Mouse (Mus musculus): Measurements from ENCODE around the gene Cd2. TPM values are rescaled to one million over a fixed set of nuclear protein-coding genes. Genes with fewer than 3 reads are reported as not detected.
A peak's percentile ranks its signal among the peaks of the same experiment; 100 is the strongest.

Cd2 gene
- not detected for polyA plus RNA-seq (2012; fragmentation: generic; extraction: Trizol)
- long read RNA-seq, experiment 1 = 0 reads
- long read RNA-seq, experiment 2 = 0 reads

DNA sequence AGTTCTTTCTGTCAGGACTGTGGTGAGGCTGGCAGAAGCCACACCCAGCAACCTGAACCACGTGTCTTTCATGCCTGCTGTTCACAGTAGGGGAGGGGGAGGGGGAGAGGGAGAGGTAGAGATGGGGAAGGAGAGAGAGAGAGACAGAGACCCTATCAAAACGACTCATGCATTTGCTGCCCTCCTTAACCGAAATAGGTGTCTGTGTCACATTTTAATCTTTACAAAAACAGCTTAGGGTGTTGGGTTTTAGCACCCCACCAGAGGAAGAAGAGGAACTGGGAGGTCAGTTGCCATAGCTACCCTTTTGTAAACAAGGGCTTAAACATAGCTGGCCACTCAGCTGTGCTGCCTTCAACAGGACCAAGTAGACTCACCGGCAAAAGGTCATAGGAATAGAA, at the start of gene Cd2:
TSS of gene Cd2 (minus strand) at position 29 of the 401 bp plus-strand sequence.
- Histone ChIP-seq H3K27me3 (ENCODE audit: control insufficient read depth, insufficient read depth, insufficient read length) (no peaks in the 10 kb centered on the region), H3ac (ENCODE audit: control insufficient read depth, insufficient read length, low read depth) (no peak within 1 kb of the TSS), H3K79me2 (ENCODE audit: control insufficient read depth, insufficient read depth) (no peaks in the 10 kb centered on the region), H3K79me3 (ENCODE audit: low read depth) (no peaks in the 10 kb centered on the region), H3K36me3 (ENCODE audit: control insufficient read depth, insufficient read depth) (no peaks in the 10 kb centered on the region), H3K4me3 (ENCODE audit: insufficient read depth, poor library complexity, severe bottlenecking) (no peak within 1 kb of the TSS)
- TF ChIP-seq MYOG (IDR thresholded peaks at IDR 0.05; ENCODE audit: control insufficient read depth, extremely low read depth, insufficient read length) = no peak
- no peak for TF ChIP-seq CEBPB (IDR thresholded peaks at IDR 0.05; ENCODE audit: low read depth)
- TF ChIP-seq CTCF (IDR thresholded peaks at IDR 0.05; ENCODE audit: control insufficient read depth, insufficient read depth, insufficient read length) = no peak
- no peak for TF ChIP-seq MAX (IDR thresholded peaks at IDR 0.05)
- TF ChIP-seq MYOD1 (IDR thresholded peaks at IDR 0.05; ENCODE audit: control insufficient read depth, insufficient read length, low read depth) = no peak
- TF ChIP-seq FOSL1 (IDR thresholded peaks at IDR 0.05; ENCODE audit: insufficient read depth, low read length, poor library complexity, severe bottlenecking) = no peak
- no peak for TF ChIP-seq USF1 (IDR thresholded peaks at IDR 0.05; ENCODE audit: low read depth)

DNA sequence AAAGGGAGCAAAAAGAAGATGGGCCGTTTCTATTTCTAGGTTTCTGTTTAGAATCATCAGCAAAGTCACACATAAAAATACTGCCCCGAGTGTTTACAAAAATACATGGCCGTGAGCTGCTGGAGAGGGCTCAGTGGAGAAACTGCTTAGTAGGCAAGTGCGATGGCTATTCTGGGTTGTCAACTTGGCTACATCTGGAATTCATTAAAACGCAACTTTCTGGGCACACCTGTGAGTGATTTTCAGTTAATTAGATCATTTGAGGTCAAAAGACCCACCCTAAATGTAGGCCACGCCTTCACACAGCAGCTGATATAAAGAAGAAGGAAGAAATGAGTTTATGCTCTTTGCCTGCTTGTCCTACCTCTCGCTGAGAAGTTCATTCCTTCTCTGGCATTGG, 40.9 kb upstream of the Cd2 start:
- H3K27me3 ChIP-seq (ENCODE audit: control insufficient read depth, insufficient read depth, insufficient read length) = no peaks in the 10 kb centered on the region
- TF ChIP-seq USF1 (IDR thresholded peaks at IDR 0.05; ENCODE audit: low read depth) (no peak), MYOD1 (IDR thresholded peaks at IDR 0.05; ENCODE audit: control insufficient read depth, insufficient read length, low read depth) (no peak), CEBPB (IDR thresholded peaks at IDR 0.05; ENCODE audit: low read depth) (no peak), FOSL1 (IDR thresholded peaks at IDR 0.05; ENCODE audit: insufficient read depth, low read length, poor library complexity, severe bottlenecking) (no peak), MYOG (IDR thresholded peaks at IDR 0.05; ENCODE audit: control insufficient read depth, extremely low read depth, insufficient read length) (no peak), CTCF (IDR thresholded peaks at IDR 0.05; ENCODE audit: control insufficient read depth, insufficient read depth, insufficient read length) (no peak)
- H3ac ChIP-seq (ENCODE audit: control insufficient read depth, insufficient read length, low read depth) = no peak overlapping the region
- no peaks in the 10 kb centered on the region for H3K79me3 ChIP-seq (ENCODE audit: low read depth)
- H3K4me3 ChIP-seq (ENCODE audit: insufficient read depth, poor library complexity, severe bottlenecking) = no peak overlapping the region
- H3K36me3 ChIP-seq (ENCODE audit: control insufficient read depth, insufficient read depth) = no peaks in the 10 kb centered on the region
- H3K79me2 ChIP-seq (ENCODE audit: control insufficient read depth, insufficient read depth) = no peaks in the 10 kb centered on the region

- H3K4me3 ChIP-seq (ENCODE audit: insufficient read depth, poor library complexity, severe bottlenecking) = no peak overlapping the region
- no peaks in the 10 kb centered on the region for H3K79me2 ChIP-seq (ENCODE audit: control insufficient read depth, insufficient read depth)
- H3K79me3 ChIP-seq (ENCODE audit: low read depth) = no peaks in the 10 kb centered on the region
- TF ChIP-seq MAX (IDR thresholded peaks at IDR 0.05) (peak; percentile 28), CTCF (IDR thresholded peaks at IDR 0.05; ENCODE audit: control insufficient read depth, insufficient read depth, insufficient read length) (no peak), MYOG (IDR thresholded peaks at IDR 0.05; ENCODE audit: control insufficient read depth, extremely low read depth, insufficient read length) (no peak), CEBPB (IDR thresholded peaks at IDR 0.05; ENCODE audit: low read depth) (peak; percentile 51), FOSL1 (IDR thresholded peaks at IDR 0.05; ENCODE audit: insufficient read depth, low read length, poor library complexity, severe bottlenecking) (peak; percentile 10), MYOD1 (IDR thresholded peaks at IDR 0.05; ENCODE audit: control insufficient read depth, insufficient read length, low read depth) (peak; percentile 74), USF1 (IDR thresholded peaks at IDR 0.05; ENCODE audit: low read depth) (no peak)
- no peaks in the 10 kb centered on the region for H3K36me3 ChIP-seq (ENCODE audit: control insufficient read depth, insufficient read depth)
- H3K27me3 ChIP-seq (ENCODE audit: control insufficient read depth, insufficient read depth, insufficient read length) = no peaks in the 10 kb centered on the region
- H3ac ChIP-seq (ENCODE audit: control insufficient read depth, insufficient read length, low read depth) = no peak overlapping the region
Observed at GRCm38 (mm10) chr3:101327248-101327647, 39.5 kb upstream of the Cd2 start.

DNA sequence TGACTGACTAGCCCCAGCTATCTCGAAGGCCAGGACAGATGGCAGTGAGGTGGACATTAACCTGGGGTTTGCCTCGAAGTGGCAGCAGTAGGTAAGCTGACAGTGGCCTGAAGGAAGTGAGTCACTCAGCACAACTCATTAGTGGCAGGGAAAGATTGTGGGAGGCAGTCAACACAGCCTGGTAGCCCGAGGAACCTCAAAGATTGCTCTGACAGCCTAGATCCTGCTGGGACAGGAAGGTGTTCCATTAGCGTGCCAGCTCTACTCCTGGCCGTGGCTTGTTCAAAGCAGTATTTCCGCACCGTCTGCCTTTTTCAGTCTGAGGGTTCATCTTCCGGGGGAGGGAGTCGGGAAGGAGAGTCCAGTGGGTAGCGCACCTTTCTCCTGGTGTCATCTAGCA, 34.7 kb upstream of the Cd2 start:
- H3ac ChIP-seq (ENCODE audit: control insufficient read depth, insufficient read length, low read depth) = no peak overlapping the region
- no peaks in the 10 kb centered on the region for H3K27me3 ChIP-seq (ENCODE audit: control insufficient read depth, insufficient read depth, insufficient read length)
- no peaks in the 10 kb centered on the region for H3K36me3 ChIP-seq (ENCODE audit: control insufficient read depth, insufficient read depth)
- TF ChIP-seq FOSL1 (IDR thresholded peaks at IDR 0.05; ENCODE audit: insufficient read depth, low read length, poor library complexity, severe bottlenecking) = no peak
- TF ChIP-seq USF1 (IDR thresholded peaks at IDR 0.05; ENCODE audit: low read depth) = no peak
- TF ChIP-seq CTCF (IDR thresholded peaks at IDR 0.05; ENCODE audit: control insufficient read depth, insufficient read depth, insufficient read length) = no peak
- TF ChIP-seq MAX (IDR thresholded peaks at IDR 0.05) = no peak
- no peak for TF ChIP-seq CEBPB (IDR thresholded peaks at IDR 0.05; ENCODE audit: low read depth)
- TF ChIP-seq MYOD1 (IDR thresholded peaks at IDR 0.05; ENCODE audit: control insufficient read depth, insufficient read length, low read depth) = no peak
- no peak for TF ChIP-seq MYOG (IDR thresholded peaks at IDR 0.05; ENCODE audit: control insufficient read depth, extremely low read depth, insufficient read length)
- no peak overlapping the region for H3K4me3 ChIP-seq (ENCODE audit: insufficient read depth, poor library complexity, severe bottlenecking)
- no peaks in the 10 kb centered on the region for H3K79me2 ChIP-seq (ENCODE audit: control insufficient read depth, insufficient read depth)
- H3K79me3 ChIP-seq (ENCODE audit: low read depth) = no peaks in the 10 kb centered on the region

- H3ac ChIP-seq (ENCODE audit: control insufficient read depth, insufficient read length, low read depth) = no peak overlapping the region
- no peaks in the 10 kb centered on the region for H3K79me3 ChIP-seq (ENCODE audit: low read depth)
- H3K79me2 ChIP-seq (ENCODE audit: control insufficient read depth, insufficient read depth) = no peaks in the 10 kb centered on the region
- H3K4me3 ChIP-seq (ENCODE audit: insufficient read depth, poor library complexity, severe bottlenecking) = no peak overlapping the region
- H3K27me3 ChIP-seq (ENCODE audit: control insufficient read depth, insufficient read depth, insufficient read length) = no peaks in the 10 kb centered on the region
- no peaks in the 10 kb centered on the region for H3K36me3 ChIP-seq (ENCODE audit: control insufficient read depth, insufficient read depth)
- no peak for TF ChIP-seq USF1 (IDR thresholded peaks at IDR 0.05; ENCODE audit: low read depth)
- TF ChIP-seq CTCF (IDR thresholded peaks at IDR 0.05; ENCODE audit: control insufficient read depth, insufficient read depth, insufficient read length) = no peak
- TF ChIP-seq CEBPB (IDR thresholded peaks at IDR 0.05; ENCODE audit: low read depth) = no peak
- TF ChIP-seq MYOG (IDR thresholded peaks at IDR 0.05; ENCODE audit: control insufficient read depth, extremely low read depth, insufficient read length) = no peak
- no peak for TF ChIP-seq MAX (IDR thresholded peaks at IDR 0.05)
- TF ChIP-seq FOSL1 (IDR thresholded peaks at IDR 0.05; ENCODE audit: insufficient read depth, low read length, poor library complexity, severe bottlenecking) = no peak
- TF ChIP-seq MYOD1 (IDR thresholded peaks at IDR 0.05; ENCODE audit: control insufficient read depth, insufficient read length, low read depth) = no peak
Observed at GRCm38 (mm10) chr3:101320874-101321273, 33.1 kb upstream of the Cd2 start.

Measured in C2C12 (cell line).